Mouse (Mus musculus) liver, embryonic 14.5 days (tissue): ENCODE data around the gene Tada2b. TPM values are rescaled to one million over a fixed set of nuclear protein-coding genes. Genes with fewer than 3 reads are reported as not detected.

Source experiments
- ATAC-seq: fragments of 200-750 bp; cut with Nextera tagmentation; 2 replicates; pipeline ENCODE4 v1.8.0; 2017; ENCODE audit warnings: moderate number of reproducible peaks, mild to moderate bottlenecking, moderate library complexity; ENCODE audit not compliant: insufficient read depth
- DNase-seq, 3 experiments: peaks; one replicate each; pipeline ENCODE4 v3.0.0-alpha.2; 2012 to 2013; ENCODE audit warnings: low read depth in 3 of 3, low spot score in 3 of 3
- H3K27ac ChIP-seq: fragments of 300-500 bp; sonication (generic); 2 replicates; pipeline ENCODE4 v1.5.1; 2014; ENCODE audit warnings: moderate library complexity, mild to moderate bottlenecking, control low read depth, inconsistent platforms
- H3K27me3 ChIP-seq: fragments of 300-500 bp; sonication (generic); 2 replicates; pipeline ENCODE4 v1.6.1; 2014; ENCODE audit warnings: mild to moderate bottlenecking, low read length, moderate library complexity; ENCODE audit not compliant: control insufficient read depth, insufficient read depth
- H3K36me3 ChIP-seq: fragments of 300-500 bp; sonication (generic); replicated peaks from 2 replicates; pipeline ENCODE4 v1.6.1; 2014; ENCODE audit warnings: low read depth; ENCODE audit not compliant: control insufficient read depth, insufficient read depth
- H3K4me1 ChIP-seq, 2 experiments: fragments of 200-500 bp in 1 of 2; fragments of 300-500 bp in 1 of 2; sonication (generic) in 1 of 2; replicated peaks; 2 replicates each; pipeline ENCODE4 v1.6.1; 2012 to 2014; ENCODE audit warnings: antibody characterized with exemption in 1 of 2, inconsistent platforms in 1 of 2, low read length in 1 of 2; ENCODE audit not compliant: control insufficient read depth in 2 of 2, insufficient read depth in 2 of 2
- H3K4me2 ChIP-seq: fragments of 300-500 bp; sonication (generic); 2 replicates; pipeline ENCODE4 v1.6.1; 2014; ENCODE audit warnings: low read depth, mild to moderate bottlenecking, control low read depth, moderate library complexity
- H3K4me3 ChIP-seq, 2 experiments: fragments of 200-500 bp in 1 of 2; fragments of 300-500 bp in 1 of 2; sonication (generic) in 1 of 2; 2 replicates each; pipeline ENCODE4 v1.5.1; 2012 to 2014; ENCODE audit warnings: low read depth in 2 of 2, low read length in 2 of 2, mild to moderate bottlenecking in 2 of 2, control low read depth in 1 of 2, inconsistent platforms in 1 of 2, moderate library complexity in 1 of 2; ENCODE audit not compliant: insufficient read depth in 1 of 2
- H3K9ac ChIP-seq: fragments of 300-500 bp; sonication (generic); replicated peaks from 2 replicates; pipeline ENCODE4 v1.6.1; 2014; ENCODE audit warnings: mild to moderate bottlenecking, control low read depth, moderate library complexity
- H3K9me3 ChIP-seq: fragments of 300-500 bp; sonication (generic); 2 replicates; pipeline ENCODE4 v1.6.1; 2016; ENCODE audit warnings: low read length, mixed read lengths; ENCODE audit not compliant: control insufficient read depth
- CTCF ChIP-seq: IDR thresholded peaks from 2 replicates; pipeline ENCODE4 v1.5.1; 2016; ENCODE audit warnings: antibody characterized with exemption, low read depth, control low read depth
- EP300 ChIP-seq: IDR thresholded peaks from 2 replicates; pipeline ENCODE4 v1.6.1; 2016; ENCODE audit warnings: antibody characterized with exemption, low read depth
- WGBS: fragments of 180-500 bp; shearing (Covaris S2); extraction: QIAGEN DNeasy Blood & Tissue Kit; methylation state at CpG from one replicate; pipeline ENCODE4 v1.1.7; 2014; ENCODE audit not compliant: insufficient replicate concordance; 5-methylcytosine and 5-hydroxymethylcytosine counted together
- polyA plus RNA-seq, 2 experiments: library from polyadenylated mRNA; depleted of rRNA in 1 of 2; stranded (reverse) in 1 of 2; unstranded in 1 of 2; fragments of >200 nt; fragmentation: Nextera tagmentation in 1 of 2; extraction: Ambion mirVana in 1 of 2; gene quantifications; 2 replicates each; pipeline versions ENCODE4 v1.2.1 to v1.2.3; 2012 to 2014

Tada2b gene
- polyA plus RNA-seq, 2 experiments, result 1.4 to 4.6 TPM

GRCm38 (mm10) chr5:36483203-36484101 lies 633 bp downstream of the Tada2b start:
- H3K27ac ChIP-seq, result peak overlapping the region; percentile 38; the same call in 1 of the 2 replicates
- no peak for ATAC-seq
- no peak for DNase-seq
- H3K27me3 ChIP-seq, result peaks cover 17% of the 10 kb centered on the region
- H3K4me1 ChIP-seq, result peaks cover 14 to 24% of the 10 kb centered on the region in 2 experiments
- no peaks in the 10 kb centered on the region for H3K9me3 ChIP-seq
- TF ChIP-seq EP300 (no peak), CTCF (no peak)
- H3K9ac ChIP-seq, result peak overlapping the region; percentile 91
- peak overlapping the region; percentile 87 for H3K4me2 ChIP-seq
- H3K4me3 ChIP-seq, result peak overlapping the region; percentile 82 to 87
- H3K36me3 ChIP-seq, result no peaks in the 10 kb centered on the region
- WGBS, result 2% methylated on average over 57 of the region's 58 CpGs

DNA sequence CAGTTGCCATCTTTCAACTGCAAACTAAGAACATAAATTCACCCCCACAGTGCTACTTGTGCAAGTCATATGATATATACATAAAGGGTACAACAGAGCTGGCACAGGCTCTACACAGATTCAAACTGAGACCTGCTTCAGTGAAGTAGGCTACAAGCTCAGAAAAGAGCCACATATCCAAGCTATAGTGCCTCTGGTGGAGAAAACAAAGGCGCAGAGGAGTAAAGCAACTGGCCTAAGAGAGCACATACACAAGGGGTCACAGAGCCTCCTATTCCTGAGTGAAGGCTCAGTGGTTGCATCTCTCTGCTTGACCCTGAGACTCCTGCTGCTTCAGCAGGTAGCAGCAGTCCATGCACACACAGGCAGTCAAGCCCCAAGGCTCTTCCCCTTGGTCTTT lies 3.0 kb downstream of the Tada2b start:
- DNase-seq (no peak), ATAC-seq (no peak)
- H3K27me3 ChIP-seq, result peaks cover 11% of the 10 kb centered on the region
- WGBS, result 63% methylated on average over 1 of the region's 1 CpGs
- no peak overlapping the region for H3K27ac ChIP-seq
- no peak overlapping the region for H3K9ac ChIP-seq
- H3K9me3 ChIP-seq, result no peaks in the 10 kb centered on the region
- H3K36me3 ChIP-seq, result peaks cover 2% of the 10 kb centered on the region; the same call in 1 of the 2 replicates
- H3K4me3 ChIP-seq, result no peak overlapping the region
- no peak overlapping the region for H3K4me2 ChIP-seq
- peak; percentile 34; the same call in 1 of the 2 replicates for TF ChIP-seq CTCF
- no peak for TF ChIP-seq EP300
- H3K4me1 ChIP-seq, result peaks cover 14 to 24% of the 10 kb centered on the region in 2 experiments

DNA sequence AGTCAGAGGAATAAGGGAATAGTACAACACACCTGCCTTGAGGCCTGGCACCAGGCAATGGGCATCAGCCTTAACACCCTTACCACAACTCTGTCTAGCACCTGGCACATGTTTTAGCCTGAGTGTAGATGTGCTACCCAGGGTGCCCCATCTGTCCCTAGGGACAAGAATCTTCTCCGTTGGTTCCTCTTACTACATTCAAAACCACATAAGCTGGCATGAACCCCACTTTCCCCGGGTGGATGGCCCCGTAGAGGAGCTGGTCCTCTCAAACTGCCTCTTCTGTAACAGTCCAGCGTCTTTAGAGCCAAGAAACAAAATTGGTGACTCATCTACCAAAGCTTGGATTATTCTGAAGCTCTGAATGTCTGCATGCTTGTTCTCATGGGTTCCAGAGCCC lies 3.7 kb downstream of the Tada2b start:
- Histone ChIP-seq H3K4me1 (peaks cover 14 to 23% of the 10 kb centered on the region in 2 experiments), H3K9ac (no peak overlapping the region), H3K9me3 (no peaks in the 10 kb centered on the region), H3K27ac (no peak overlapping the region), H3K27me3 (peaks cover 4% of the 10 kb centered on the region), H3K4me2 (no peak overlapping the region), H3K36me3 (peaks cover 2% of the 10 kb centered on the region; the same call in 1 of the 2 replicates), H3K4me3 (no peak overlapping the region)
- no peak for ATAC-seq
- no peak for TF ChIP-seq CTCF
- no peak for DNase-seq
- WGBS, result 71% methylated on average over 4 of the region's 4 CpGs

GRCm38 (mm10) chr5:36479735-36480134 lies 4.3 kb downstream of the Tada2b start:
- DNase-seq (no peak), ATAC-seq (no peak)
- Histone ChIP-seq H3K27me3 (no peaks in the 10 kb centered on the region), H3K4me2 (no peak overlapping the region), H3K4me3 (no peak overlapping the region), H3K9me3 (no peaks in the 10 kb centered on the region), H3K4me1 (peaks cover 7 to 17% of the 10 kb centered on the region in 2 experiments), H3K27ac (no peak overlapping the region), H3K9ac (no peak overlapping the region), H3K36me3 (peaks cover 2% of the 10 kb centered on the region; the same call in 1 of the 2 replicates)
- 47% methylated on average over 2 of the region's 2 CpGs for WGBS
- no peak for TF ChIP-seq EP300
- no peak for TF ChIP-seq CTCF

DNA sequence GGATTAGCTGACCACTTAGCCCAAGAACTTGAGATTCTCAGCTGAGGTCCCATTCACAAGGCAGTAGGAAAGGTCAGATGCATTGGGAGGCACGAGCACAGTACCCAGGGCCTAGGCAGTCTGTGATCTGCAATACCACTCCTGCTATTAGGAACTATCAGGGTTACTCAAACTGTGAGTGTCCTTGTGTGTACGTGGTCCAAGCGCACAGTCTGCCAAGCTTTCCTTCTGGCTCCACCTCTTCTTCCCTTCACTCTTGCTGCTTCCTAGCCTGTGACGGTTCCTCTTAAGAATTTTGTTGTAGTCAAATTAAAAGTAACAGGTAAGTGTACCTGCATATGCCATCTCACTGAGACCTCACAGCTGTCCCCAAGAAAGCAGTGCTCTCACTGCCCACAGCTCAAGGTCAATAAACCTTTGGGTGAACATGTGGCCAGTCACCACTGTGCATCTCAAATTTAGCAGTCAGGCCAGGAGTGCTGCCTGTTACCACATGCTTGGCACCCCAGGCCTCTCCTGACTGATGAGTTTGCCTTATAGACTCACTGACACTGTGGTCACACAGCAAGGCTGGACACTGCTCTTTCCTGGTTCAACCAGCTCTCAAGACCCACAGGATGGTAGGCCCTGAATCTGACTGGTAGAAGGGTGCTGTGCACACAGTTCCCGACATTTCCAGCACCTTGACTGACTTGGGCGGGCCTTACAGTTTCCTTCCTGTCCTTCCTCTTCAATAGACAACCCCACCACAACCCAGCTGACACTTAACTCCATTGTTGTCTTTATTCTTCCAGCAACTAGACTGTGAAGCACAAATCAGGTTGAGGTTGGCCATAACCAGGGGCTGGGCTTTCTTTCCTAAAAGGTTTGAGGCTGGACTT lies 5.3 kb downstream of the Tada2b start:
- Histone ChIP-seq H3K4me3 (no peak overlapping the region), H3K27me3 (no peaks in the 10 kb centered on the region), H3K36me3 (peaks cover 2% of the 10 kb centered on the region; the same call in 1 of the 2 replicates), H3K27ac (no peak overlapping the region), H3K4me2 (no peak overlapping the region), H3K9me3 (no peaks in the 10 kb centered on the region), H3K4me1 (peaks cover 7 to 17% of the 10 kb centered on the region in 2 experiments), H3K9ac (no peak overlapping the region)
- TF ChIP-seq EP300, result no peak
- TF ChIP-seq CTCF, result no peak
- ATAC-seq (no peak), DNase-seq (no peak)
- WGBS, result 61% methylated on average over 6 of the region's 6 CpGs
